Mouse (Mus musculus) stomach, embryonic 15.5 days (tissue): ENCODE data around the gene Bik. TPM values are rescaled to one million over a fixed set of nuclear protein-coding genes. Genes with fewer than 3 reads are reported as not detected.
A peak's percentile ranks its signal among the peaks of the same experiment; 100 is the strongest.

ENCODE experiments used
- ATAC-seq: fragments of 200-750 bp; cut with Nextera tagmentation; 2 replicates; pipeline ENCODE4 v1.8.0; 2017; ENCODE audit warnings: low read depth, moderate number of reproducible peaks, moderate TSS enrichment; ENCODE audit not compliant: insufficient read depth, low FRiP score
- H3K27ac ChIP-seq: fragments of 300-500 bp; sonication (generic); 2 replicates; pipeline ENCODE4 v1.5.1; 2015; ENCODE audit warnings: mild to moderate bottlenecking, inconsistent platforms
- H3K27me3 ChIP-seq: fragments of 300-500 bp; sonication (generic); replicated peaks from 2 replicates; pipeline ENCODE4 v1.6.1; 2015; ENCODE audit warnings: inconsistent platforms
- H3K36me3 ChIP-seq: fragments of 300-500 bp; sonication (generic); 2 replicates; pipeline ENCODE4 v1.6.1; 2015; ENCODE audit warnings: inconsistent platforms
- H3K4me1 ChIP-seq: fragments of 300-500 bp; sonication (generic); 2 replicates; pipeline ENCODE4 v1.6.1; 2015; ENCODE audit warnings: inconsistent platforms
- H3K4me2 ChIP-seq: fragments of 300-500 bp; sonication (generic); 2 replicates; pipeline ENCODE4 v1.6.1; 2015; ENCODE audit warnings: mild to moderate bottlenecking, inconsistent platforms
- H3K4me3 ChIP-seq: fragments of 300-500 bp; sonication (generic); replicated peaks from 2 replicates; pipeline ENCODE4 v1.5.1; 2015; ENCODE audit warnings: inconsistent platforms
- H3K9ac ChIP-seq: fragments of 300-500 bp; sonication (generic); 2 replicates; pipeline ENCODE4 v1.6.1; 2015; ENCODE audit warnings: inconsistent platforms
- H3K9me3 ChIP-seq: fragments of 300-500 bp; sonication (generic); 2 replicates; pipeline ENCODE4 v1.6.1; 2016; ENCODE audit warnings: inconsistent platforms
- WGBS: fragments of 180-500 bp; shearing (Covaris S2); methylation state at CpG from one replicate; pipeline ENCODE4 v1.1.7; 2015; 5-methylcytosine and 5-hydroxymethylcytosine counted together
- polyA plus RNA-seq: library from polyadenylated mRNA; unstranded; fragments of >200 nt; fragmentation: Nextera tagmentation; extraction: Ambion mirVana; gene quantifications from 2 replicates; pipeline ENCODE4 v1.2.1, GENCODE M21; 2015

The Bik gene
- polyA plus RNA-seq: 5.8 TPM in 2 replicates

DNA sequence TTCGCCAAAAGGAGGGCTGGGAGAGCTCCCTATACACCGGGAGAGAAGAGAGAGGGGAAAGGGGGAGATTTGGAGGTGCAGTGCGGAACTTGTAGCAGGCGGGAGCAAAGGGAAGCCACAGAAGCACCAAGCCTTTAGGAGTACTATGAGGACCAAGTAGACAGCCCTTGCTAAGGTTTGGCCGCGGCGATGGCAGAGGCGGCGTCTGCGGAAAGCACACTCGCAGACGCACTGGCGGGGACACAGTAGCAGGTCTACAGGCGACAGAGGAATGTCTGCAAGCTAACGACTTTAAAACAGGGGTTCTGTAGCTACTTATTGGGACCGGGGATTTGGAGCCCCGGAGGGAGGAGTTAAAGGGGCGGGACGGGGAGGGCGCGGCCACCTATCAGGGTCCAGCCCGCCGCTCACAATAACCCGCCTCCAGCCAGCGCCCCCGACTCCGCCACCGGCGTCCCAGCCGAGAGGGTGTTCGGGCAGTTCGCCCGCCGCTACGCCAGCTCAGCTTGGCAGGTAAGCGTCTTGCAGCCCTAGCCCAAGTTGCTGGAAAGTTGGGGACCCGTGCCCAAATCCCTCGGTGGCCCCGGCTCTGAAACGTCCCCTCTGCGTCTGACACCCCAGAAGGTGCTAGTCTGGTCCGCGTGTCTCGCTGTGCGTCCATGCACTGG, at the start of gene Bik:
Bik (plus strand) TSS at position 439 of the 668 bp plus-strand sequence.
- ATAC-seq: peak; percentile 58; the same call in 1 of the 2 replicates
- H3K27me3 ChIP-seq: peaks cover 35% of the 10 kb centered on the region
- H3K4me3 ChIP-seq: peak within 1 kb of the TSS; percentile 54
- under 1% methylated on average over 45 of the region's 45 CpGs for WGBS
- peaks cover 30% of the 10 kb centered on the region for H3K4me1 ChIP-seq
- H3K9me3 ChIP-seq: no peaks in the 10 kb centered on the region
- peak within 1 kb of the TSS; percentile 29; the same call in 1 of the 2 replicates for H3K9ac ChIP-seq
- no peak within 1 kb of the TSS for H3K27ac ChIP-seq
- no peaks in the 10 kb centered on the region for H3K36me3 ChIP-seq
- H3K4me2 ChIP-seq: peak within 1 kb of the TSS; percentile 97

DNA sequence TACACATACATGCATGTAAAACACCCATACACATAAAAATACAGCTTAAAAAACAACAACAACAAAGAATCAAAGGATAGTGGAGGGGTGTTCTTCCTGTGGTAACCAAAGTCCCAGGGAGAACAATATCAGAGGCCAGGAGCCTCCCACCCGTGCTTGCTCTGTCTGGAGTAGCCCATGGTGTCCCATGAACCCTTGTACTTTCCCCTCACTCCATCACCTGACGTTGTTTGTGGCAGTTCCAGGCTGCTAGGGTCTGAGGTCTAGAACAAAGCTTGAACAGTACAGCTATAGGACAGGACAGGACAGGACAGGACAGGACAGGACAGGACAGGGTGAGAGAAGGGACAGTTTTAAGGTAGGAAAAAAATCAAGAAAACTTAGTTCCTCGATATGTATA, 48.6 kb upstream of the Bik start:
- no peaks in the 10 kb centered on the region for H3K27me3 ChIP-seq
- H3K27ac ChIP-seq: no peak overlapping the region
- peaks cover 13% of the 10 kb centered on the region for H3K4me1 ChIP-seq
- H3K36me3 ChIP-seq: no peaks in the 10 kb centered on the region
- 62% methylated on average over 3 of the region's 3 CpGs for WGBS
- H3K4me2 ChIP-seq: no peak overlapping the region
- no peak overlapping the region for H3K9ac ChIP-seq
- H3K9me3 ChIP-seq: no peaks in the 10 kb centered on the region
- H3K4me3 ChIP-seq: no peak overlapping the region
- no peak for ATAC-seq

- H3K36me3 ChIP-seq: no peaks in the 10 kb centered on the region
- H3K4me3 ChIP-seq: no peak overlapping the region
- 81% methylated on average over 4 of the region's 4 CpGs for WGBS
- no peaks in the 10 kb centered on the region for H3K9me3 ChIP-seq
- H3K9ac ChIP-seq: no peak overlapping the region
- H3K27ac ChIP-seq: no peak overlapping the region
- peaks cover under 1% of the 10 kb centered on the region; the same call in 1 of the 2 replicates for H3K4me1 ChIP-seq
- no peak overlapping the region for H3K4me2 ChIP-seq
- no peak for ATAC-seq
- no peaks in the 10 kb centered on the region for H3K27me3 ChIP-seq
These were observed 46.8 kb upstream of the Bik start for GRCm38 (mm10) chr15:83479818-83480217.

DNA sequence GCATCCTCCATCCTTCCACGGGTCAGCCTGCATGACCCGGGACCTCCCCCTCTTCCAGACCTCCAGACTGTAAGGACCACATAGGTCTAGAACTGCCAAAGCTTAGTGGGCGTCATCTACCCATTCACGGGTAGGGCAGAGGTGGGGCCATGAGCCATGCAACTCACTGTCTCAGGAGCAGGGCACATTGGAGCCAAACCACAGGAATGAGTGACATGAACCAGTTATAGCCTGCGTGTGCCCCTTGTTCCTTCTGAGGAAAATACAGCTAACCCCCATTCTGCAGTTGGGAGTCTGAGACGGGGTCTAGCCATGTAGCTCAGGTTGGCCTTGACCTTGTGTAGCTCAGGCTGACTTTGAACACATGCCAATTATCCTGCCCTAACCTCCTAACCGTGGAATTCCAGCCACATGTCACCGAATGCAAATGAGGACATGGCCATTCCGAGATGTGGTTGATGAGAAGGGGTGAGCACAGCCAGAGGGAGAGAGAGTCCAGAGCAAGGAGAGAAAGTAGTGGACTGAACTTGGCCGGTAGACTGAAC, 45.4 kb upstream of the Bik start:
- ATAC-seq: no peak
- no peaks in the 10 kb centered on the region for H3K9me3 ChIP-seq
- H3K27me3 ChIP-seq: no peaks in the 10 kb centered on the region
- 69% methylated on average over 10 of the region's 10 CpGs for WGBS
- H3K9ac ChIP-seq: no peak overlapping the region
- H3K4me3 ChIP-seq: no peak overlapping the region
- H3K4me2 ChIP-seq: no peak overlapping the region
- H3K36me3 ChIP-seq: no peaks in the 10 kb centered on the region
- no peak overlapping the region for H3K27ac ChIP-seq
- no peaks in the 10 kb centered on the region for H3K4me1 ChIP-seq

DNA sequence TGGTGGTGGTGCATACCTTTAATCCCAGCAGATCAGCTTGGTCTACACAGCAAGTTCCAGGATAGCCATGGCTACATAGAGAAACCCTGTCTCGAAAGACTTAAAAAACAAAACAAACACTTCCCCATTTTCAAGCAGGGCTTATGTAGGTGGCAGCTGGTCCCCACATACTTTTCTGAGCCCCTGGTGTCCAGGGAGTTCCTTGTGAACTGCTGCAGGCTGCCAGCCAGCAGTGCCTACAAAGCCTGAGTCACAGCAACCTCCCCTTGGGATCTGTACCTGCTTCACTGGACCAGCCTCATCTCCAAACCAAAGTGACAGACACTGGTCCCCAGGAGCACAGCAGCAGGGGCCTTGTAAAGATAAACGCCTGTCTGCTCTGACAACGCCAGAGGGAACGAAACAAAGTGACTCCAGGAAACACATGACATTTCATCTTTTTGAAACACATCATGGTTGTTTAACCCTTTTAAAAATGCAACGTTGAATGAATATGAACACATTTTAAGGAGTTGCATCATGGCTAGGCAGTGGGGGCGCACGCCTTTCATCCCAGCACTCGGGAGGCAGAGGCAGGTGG, 43.9 kb upstream of the Bik start:
- no peaks in the 10 kb centered on the region for H3K36me3 ChIP-seq
- no peak overlapping the region for H3K27ac ChIP-seq
- no peaks in the 10 kb centered on the region for H3K27me3 ChIP-seq
- no peaks in the 10 kb centered on the region for H3K9me3 ChIP-seq
- 68% methylated on average over 8 of the region's 8 CpGs for WGBS
- H3K9ac ChIP-seq: no peak overlapping the region
- H3K4me2 ChIP-seq: no peak overlapping the region
- H3K4me3 ChIP-seq: no peak overlapping the region
- no peak for ATAC-seq
- H3K4me1 ChIP-seq: no peaks in the 10 kb centered on the region

- Histone ChIP-seq H3K27me3 (no peaks in the 10 kb centered on the region), H3K36me3 (no peaks in the 10 kb centered on the region), H3K9me3 (no peaks in the 10 kb centered on the region), H3K9ac (no peak overlapping the region), H3K4me2 (no peak overlapping the region), H3K4me1 (no peaks in the 10 kb centered on the region), H3K27ac (no peak overlapping the region), H3K4me3 (no peak overlapping the region)
- ATAC-seq: no peak
- WGBS: 43% methylated on average over 2 of the region's 2 CpGs
These were observed 43.2 kb upstream of the Bik start for GRCm38 (mm10) chr15:83483482-83483881.

- no peak overlapping the region for H3K4me2 ChIP-seq
- H3K36me3 ChIP-seq: no peaks in the 10 kb centered on the region
- H3K4me1 ChIP-seq: no peaks in the 10 kb centered on the region
- no peak overlapping the region for H3K9ac ChIP-seq
- no peaks in the 10 kb centered on the region for H3K9me3 ChIP-seq
- H3K27ac ChIP-seq: no peak overlapping the region
- H3K4me3 ChIP-seq: no peak overlapping the region
- H3K27me3 ChIP-seq: no peaks in the 10 kb centered on the region
- 92% methylated on average over 10 of the region's 10 CpGs for WGBS
- no peak for ATAC-seq
These were observed 42.4 kb upstream of the Bik start for GRCm38 (mm10) chr15:83484311-83484710.

GRCm38 (mm10) chr15:83487477-83488115, 39.1 kb upstream of the Bik start:
- H3K27me3 ChIP-seq: no peaks in the 10 kb centered on the region
- H3K9me3 ChIP-seq: no peaks in the 10 kb centered on the region
- no peaks in the 10 kb centered on the region for H3K4me1 ChIP-seq
- no peak for ATAC-seq
- no peak overlapping the region for H3K27ac ChIP-seq
- H3K9ac ChIP-seq: no peak overlapping the region
- no peaks in the 10 kb centered on the region for H3K36me3 ChIP-seq
- WGBS: 65% methylated on average over 9 of the region's 9 CpGs
- H3K4me2 ChIP-seq: no peak overlapping the region
- no peak overlapping the region for H3K4me3 ChIP-seq

DNA sequence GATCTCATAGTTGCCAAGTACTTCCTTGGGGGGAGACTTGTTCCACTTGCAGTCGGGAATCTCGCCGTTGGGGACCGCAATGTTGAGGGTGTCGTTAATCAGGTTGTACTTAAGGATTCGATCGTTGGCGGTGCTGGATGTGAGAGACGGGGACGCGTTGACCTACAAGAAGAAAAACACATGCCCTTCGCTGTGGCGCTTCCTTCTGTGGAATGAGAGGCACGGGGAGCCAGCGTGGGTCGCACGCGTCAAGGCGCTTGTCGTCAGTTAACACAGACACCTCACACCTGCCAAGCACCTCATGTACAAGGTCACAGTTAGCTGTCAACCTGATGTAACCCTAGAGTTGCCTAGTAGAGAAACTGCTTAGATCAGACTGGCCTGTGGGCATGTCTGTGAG, 37.2 kb upstream of the Bik start:
- whole genome bisulfite sequencing: 90% methylated on average over 20 of the region's 20 CpGs
- no peaks in the 10 kb centered on the region for H3K9me3 ChIP-seq

GRCm38 (mm10) chr15:83491891-83492290, 34.8 kb upstream of the Bik start:
- Histone ChIP-seq H3K9me3 (no peaks in the 10 kb centered on the region), H3K27ac (no peak overlapping the region), H3K36me3 (peaks cover 11% of the 10 kb centered on the region), H3K4me1 (no peaks in the 10 kb centered on the region), H3K4me3 (no peak overlapping the region), H3K4me2 (no peak overlapping the region), H3K9ac (no peak overlapping the region), H3K27me3 (no peaks in the 10 kb centered on the region)
- WGBS: 42% methylated on average over 5 of the region's 5 CpGs
- no peak for ATAC-seq

More for the DNA sequence above, 37.2 kb upstream of the Bik start:
- H3K27me3 ChIP-seq: no peaks in the 10 kb centered on the region
- ATAC-seq: no peak
- H3K4me2 ChIP-seq: no peak overlapping the region
- no peak overlapping the region for H3K9ac ChIP-seq
- H3K36me3 ChIP-seq: 0 out of 2 replicates have a peak, but pooled peaks cover 2% of the 10 kb centered on the region
- no peak overlapping the region for H3K4me3 ChIP-seq
- no peak overlapping the region for H3K27ac ChIP-seq
- no peaks in the 10 kb centered on the region for H3K4me1 ChIP-seq

DNA sequence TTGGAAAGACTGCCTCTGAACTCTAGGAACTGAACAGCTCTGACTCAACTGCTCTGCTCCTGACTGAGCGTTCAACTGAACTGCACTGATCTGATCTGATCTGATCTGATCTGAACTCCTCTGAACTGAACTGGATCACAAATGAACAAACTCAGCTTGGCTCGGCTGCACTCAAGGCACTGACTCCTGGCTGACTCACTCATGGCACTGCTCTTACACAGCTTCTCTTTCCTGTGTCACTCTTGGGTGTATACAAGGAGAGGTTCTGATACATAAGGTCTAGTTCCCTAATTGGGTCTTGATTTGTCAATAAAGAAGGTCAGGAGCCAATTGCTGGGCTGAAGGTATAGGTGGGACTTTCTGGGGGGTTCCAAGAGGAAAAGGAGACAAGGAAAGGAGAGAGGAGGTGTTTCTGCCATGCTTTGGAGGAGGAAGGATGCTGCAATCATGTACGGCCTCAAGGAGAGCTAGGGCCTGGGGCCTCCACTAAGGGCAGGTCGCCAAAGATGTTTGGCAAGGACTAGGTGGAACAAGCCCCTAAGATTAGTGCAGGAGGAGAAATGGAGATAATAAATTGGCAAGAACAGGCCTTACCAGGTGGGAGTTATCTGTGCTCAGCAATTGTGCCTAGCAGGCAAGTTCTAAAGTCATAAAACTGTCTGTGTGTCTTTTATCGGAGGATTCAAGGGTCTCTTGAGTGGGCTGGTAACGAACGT, 32.6 kb upstream of the Bik start:
- no peaks in the 10 kb centered on the region for H3K9me3 ChIP-seq
- no peak for ATAC-seq
- H3K4me2 ChIP-seq: no peak overlapping the region
- H3K9ac ChIP-seq: no peak overlapping the region
- H3K36me3 ChIP-seq: peaks cover 16% of the 10 kb centered on the region
- 76% methylated on average over 7 of the region's 7 CpGs for WGBS
- no peak overlapping the region for H3K4me3 ChIP-seq
- no peaks in the 10 kb centered on the region for H3K4me1 ChIP-seq
- no peak overlapping the region for H3K27ac ChIP-seq
- no peaks in the 10 kb centered on the region for H3K27me3 ChIP-seq

GRCm38 (mm10) chr15:83494572-83494920, 32.1 kb upstream of the Bik start:
- H3K36me3 ChIP-seq: peaks cover 16% of the 10 kb centered on the region
- WGBS: 56% methylated on average over 6 of the region's 6 CpGs
- no peak overlapping the region for H3K4me2 ChIP-seq
- no peak for ATAC-seq
- H3K4me3 ChIP-seq: no peak overlapping the region
- H3K9me3 ChIP-seq: no peaks in the 10 kb centered on the region
- no peaks in the 10 kb centered on the region for H3K27me3 ChIP-seq
- no peak overlapping the region for H3K9ac ChIP-seq
- H3K4me1 ChIP-seq: no peaks in the 10 kb centered on the region
- no peak overlapping the region for H3K27ac ChIP-seq
